Mouse (Mus musculus): ENCODE results near the gene Zfp507. TPM values are rescaled to one million over a fixed set of nuclear protein-coding genes. Genes with fewer than 3 reads are reported as not detected.

Zfp507 gene
- total RNA-seq, 2 experiments from 2014 or later, result 11.3 to 12.3 TPM

DNA sequence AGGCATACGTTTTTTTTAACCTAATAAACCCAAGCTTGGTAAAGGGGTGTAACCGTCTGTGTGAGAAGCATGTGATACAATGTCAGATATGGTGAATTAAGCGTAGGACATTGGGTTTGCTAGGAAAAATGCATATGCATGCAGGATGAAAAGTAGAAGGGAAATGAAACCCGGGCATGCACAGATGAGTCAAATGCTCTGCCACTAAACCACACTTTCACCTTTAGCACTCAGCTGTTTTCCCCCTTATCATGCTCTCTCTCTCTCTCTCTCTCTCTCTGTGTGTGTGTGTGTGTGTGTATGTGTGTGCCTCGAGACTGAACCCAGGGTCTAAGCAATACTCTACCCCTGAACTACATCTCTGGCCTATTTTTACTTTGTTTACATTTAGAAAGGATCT, 60.5 kb downstream of the Zfp507 start:
- intact Hi-C loops (cut with DNase I), result no loop called here
- no peak for DNase-seq (ENCODE audit: low spot score)

DNA sequence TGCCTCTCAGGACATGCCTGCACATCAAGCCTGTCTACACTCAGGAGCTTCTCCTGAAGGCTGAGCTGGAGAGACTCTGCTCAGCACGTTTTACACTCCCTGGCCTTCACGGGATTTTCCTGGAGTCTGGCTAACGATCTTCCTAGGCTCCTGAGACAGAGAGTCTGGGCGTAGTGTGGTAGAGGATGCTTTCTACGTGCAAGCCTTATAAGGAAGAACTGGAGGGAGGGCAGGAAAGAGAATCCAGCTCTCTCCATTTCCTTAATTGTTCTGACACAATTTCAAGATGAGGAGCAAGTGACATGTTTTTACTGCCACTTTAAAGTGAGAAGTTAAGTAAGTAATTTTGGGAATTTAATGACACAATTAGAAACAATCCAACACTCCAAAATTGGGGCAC, 60.9 kb downstream of the Zfp507 start:
- intact Hi-C loops (cut with DNase I), result loop anchor here (2.0 kb wide), 1 partner anchor 55 kb away; no protein-coding TSS in a partner anchor
- DNase-seq (ENCODE audit: low spot score), result no peak

DNA sequence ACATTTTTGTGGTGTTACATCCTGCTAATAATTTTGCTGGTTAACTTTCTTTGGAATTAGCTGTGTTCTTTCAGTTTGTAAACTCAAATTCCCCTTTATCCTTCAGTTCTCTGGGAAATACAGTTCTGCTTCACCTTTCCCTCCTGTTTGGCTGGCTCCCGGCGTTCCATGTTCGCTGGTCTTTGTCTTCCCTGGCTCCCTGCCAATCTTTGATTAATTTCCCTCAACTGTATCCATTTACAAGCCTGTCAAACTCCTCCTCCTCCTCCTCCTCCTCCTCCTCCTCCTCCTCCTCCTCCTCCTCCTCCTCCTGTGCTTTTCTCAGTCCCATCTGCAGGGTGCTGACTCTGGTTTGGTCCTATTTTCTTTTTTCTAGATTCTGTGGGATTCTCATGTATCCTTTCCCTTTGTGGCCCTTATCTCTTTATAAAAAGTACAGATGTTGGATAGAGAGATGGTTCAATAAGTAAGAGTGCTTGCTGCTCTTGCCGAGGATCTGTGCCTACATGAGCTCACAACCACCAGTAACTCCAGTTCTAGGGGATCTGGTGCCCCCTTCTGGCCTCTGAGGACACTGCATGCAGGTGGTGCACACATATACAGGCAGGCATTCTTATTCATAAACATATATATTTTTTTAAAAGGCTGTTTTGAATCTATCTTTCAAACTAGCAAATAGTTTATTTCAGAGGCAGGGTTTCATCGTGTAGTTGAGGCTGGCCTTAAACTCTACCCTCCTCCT, 62.1 kb downstream of the Zfp507 start:
- DNase-seq (ENCODE audit: low spot score), result no peak
- intact Hi-C loops (cut with DNase I), result loop anchor here (2.0 kb wide), 1 partner anchor 54 kb away; no protein-coding TSS in a partner anchor

DNA sequence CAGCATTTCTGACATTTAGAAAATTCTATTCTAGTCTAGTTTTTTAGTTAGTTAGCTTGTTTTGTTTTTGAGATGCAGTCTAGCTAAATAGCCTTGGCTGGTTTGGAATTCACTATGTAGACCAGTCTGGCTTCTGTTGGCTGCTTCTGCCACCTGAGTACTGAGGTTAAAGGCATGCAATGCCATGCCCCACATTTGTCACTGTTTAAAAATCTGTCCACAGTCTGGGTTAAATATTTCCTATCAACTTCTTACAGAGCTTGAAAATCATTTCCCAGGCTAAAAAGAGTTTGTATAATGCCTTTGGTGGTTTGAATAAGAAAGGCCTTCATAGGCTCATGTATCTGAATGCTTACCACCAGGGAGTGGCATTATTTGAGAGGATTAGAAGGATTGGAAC, 63.9 kb downstream of the Zfp507 start:
- intact Hi-C loops (cut with DNase I), result no loop called here
- DNase-seq (ENCODE audit: low spot score), result no peak

DNA sequence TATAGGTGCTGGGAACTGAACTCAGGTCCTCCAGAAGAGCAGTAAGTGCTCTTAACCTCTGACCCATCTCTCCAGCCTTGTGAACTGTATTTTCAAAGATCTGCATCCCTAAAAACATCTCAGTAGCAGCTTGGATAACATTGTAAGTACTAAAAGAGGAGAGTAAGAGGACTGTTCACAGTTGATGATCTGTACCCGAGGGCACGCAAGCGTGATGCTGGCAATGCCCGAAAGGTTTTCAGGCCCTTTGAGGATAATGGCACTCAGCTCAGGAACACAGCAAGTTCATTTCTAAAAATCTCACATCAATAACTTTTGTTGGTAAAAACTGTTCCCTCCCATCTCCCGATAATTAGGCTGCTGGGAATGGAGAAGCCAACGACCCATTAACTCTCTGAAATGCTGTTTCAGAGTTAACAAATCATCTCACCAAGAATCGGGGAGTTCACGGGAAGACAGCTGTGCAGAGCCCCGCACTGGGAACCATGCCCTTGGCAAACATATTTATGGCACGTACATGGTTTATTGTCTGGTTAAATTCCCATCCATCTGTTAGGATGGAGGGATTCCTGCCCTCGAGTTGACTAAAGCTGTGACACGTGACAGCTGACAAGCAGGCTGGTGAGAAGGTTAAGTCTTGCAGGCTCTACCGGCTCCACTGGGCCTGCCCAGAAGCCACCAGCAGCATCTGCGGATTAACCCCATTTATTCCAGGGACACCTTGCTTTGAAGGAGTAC, 69.3 kb downstream of the Zfp507 start:
- intact Hi-C loops (cut with DNase I), result no loop called here

DNA sequence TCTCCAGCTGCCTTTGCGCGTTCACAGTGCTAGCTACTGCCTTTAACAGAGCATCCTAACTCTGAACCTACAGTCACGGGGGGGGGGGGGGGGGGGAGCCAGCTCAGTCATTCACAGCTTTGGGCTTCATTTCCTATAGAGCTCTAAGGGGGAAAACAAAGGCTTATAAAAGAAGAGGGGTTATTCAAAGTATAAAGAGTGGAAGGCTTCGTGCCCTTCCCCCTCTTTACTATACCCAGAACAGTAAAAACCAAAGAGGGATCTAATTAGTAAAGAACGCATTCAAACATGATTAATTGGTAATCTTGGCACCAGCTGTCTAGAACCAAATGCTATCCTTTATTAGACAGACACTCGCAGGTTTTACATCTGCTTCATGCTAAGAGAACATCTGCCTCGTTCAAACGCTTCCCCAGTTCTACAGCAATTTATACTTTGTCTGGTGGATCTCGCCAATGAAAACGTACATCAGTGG, 70.2 kb downstream of the Zfp507 start:
- no peak for DNase-seq (ENCODE audit: low spot score)
- intact Hi-C loops (cut with DNase I), result no loop called here

More for the DNA sequence above, 69.3 kb downstream of the Zfp507 start:
- no peak for DNase-seq (ENCODE audit: low spot score)

DNA sequence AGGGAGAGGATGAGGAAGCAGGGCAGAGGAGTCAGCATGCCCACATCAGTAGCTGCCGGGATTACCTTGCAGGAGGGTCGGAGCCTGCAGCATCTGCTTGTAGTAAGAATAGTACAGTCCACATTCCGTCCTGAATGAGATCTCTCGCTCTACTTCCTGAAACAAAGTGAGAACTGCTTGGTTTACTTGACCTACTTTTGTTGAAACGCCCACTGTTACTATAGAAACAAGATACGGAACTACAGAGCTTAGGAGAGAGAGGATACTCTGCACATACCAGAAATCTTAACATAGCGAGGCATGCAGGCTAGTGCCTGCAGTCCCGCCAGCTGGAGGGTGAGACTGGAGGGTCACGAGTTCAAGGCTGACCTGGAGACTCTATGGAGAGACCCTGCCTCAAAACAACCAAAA, 73.2 kb downstream of the Zfp507 start:
- intact Hi-C loops (cut with DNase I), result no loop called here
- no peak for DNase-seq (ENCODE audit: low spot score)

DNA sequence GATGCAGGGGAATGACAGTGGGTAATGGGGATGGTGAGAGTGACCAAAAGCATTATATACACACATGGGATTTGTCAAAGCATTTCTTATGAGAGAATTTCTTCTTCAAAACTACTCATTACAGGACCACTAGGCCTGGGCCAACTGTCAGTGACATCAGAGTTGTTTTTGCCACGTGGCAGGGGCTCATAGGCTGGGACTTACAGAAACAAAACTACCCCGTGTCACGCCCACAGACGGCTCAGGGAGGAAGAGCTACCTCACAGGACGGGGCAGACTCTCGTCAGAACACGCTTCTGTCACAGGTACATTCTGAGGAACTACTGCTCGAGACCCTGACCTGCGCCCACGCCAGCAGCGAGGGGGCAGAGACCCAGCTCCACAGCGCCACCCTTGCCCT, 74.4 kb downstream of the Zfp507 start:
- no peak for DNase-seq (ENCODE audit: low spot score)
- intact Hi-C loops (cut with DNase I), result no loop called here

DNA sequence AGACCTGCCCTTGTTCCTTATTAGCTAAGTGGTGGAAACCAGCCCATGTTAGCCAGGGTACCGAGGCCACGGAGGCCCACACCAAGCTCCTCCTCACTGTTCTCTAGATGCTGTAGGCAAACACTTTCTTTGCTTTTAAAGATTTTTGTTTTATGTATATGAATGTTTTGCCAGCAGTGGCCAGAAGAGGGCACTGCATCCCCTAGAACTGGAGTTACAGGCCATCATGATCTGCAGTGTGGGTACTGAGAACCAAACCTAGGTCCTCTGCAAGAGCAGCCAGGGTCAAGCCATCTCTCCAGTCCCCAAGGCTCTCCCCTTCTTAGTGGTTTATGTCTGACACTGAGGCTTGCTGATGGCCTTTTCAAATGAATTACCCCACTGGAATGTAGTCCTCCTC, 79.8 kb downstream of the Zfp507 start:
- no peak for DNase-seq (ENCODE audit: low spot score)
- intact Hi-C loops (cut with DNase I), result no loop called here

Other genes starting within 250 kb of the Zfp507 start
- gene Nudt19, start 246.7 kb downstream of the Zfp507 start, total RNA-seq (2021), result 10 to 100 TPM; 75.1 to 83.7 TPM
- gene Rgs9bp, start 217.4 kb downstream of the Zfp507 start, total RNA-seq (2021), result under 1 TPM; 0.03 to 0.06 TPM
- 10 to 100 TPM; 12.3 to 12.6 TPM for gene Ankrd27, start 216.8 kb downstream of the Zfp507 start, total RNA-seq (2021)
- 100 to 1,000 TPM in 1 of 2 experiments, 10 to 100 TPM in 1; 95.0 to 104 TPM for gene Pdcd5, start 155.5 kb downstream of the Zfp507 start, total RNA-seq (2021)
- 1 to 10 TPM; 2.1 to 4.6 TPM for gene Dpy19l3, start 48.5 kb downstream of the Zfp507 start, total RNA-seq (2021)